Mouse (Mus musculus) hindbrain, embryonic 11.5 days (tissue): ENCODE data around the gene Smad9. TPM values are rescaled to one million over a fixed set of nuclear protein-coding genes. Genes with fewer than 3 reads are reported as not detected.

Experiments used
- ATAC-seq: fragments of 200-750 bp; cut with Nextera tagmentation; 2 replicates; pipeline ENCODE4 v1.8.0; 2017; ENCODE audit warnings: mild to moderate bottlenecking, moderate TSS enrichment, moderate library complexity; ENCODE audit not compliant: low FRiP score
- DNase-seq: peaks from one replicate; pipeline ENCODE4 v3.0.0-alpha.2; 2015; ENCODE audit warnings: low spot score
- H3K27ac ChIP-seq: fragments of 300-500 bp; sonication (generic); 2 replicates; pipeline ENCODE4 v1.5.1; 2014; ENCODE audit warnings: mild to moderate bottlenecking, low read depth, low read length
- H3K27me3 ChIP-seq: fragments of 300-500 bp; sonication (generic); 2 replicates; pipeline ENCODE4 v1.6.1; 2014; ENCODE audit warnings: mild to moderate bottlenecking, low read length, moderate library complexity, mixed read lengths; ENCODE audit not compliant: control insufficient read depth, insufficient read depth
- H3K36me3 ChIP-seq: fragments of 300-500 bp; sonication (generic); 2 replicates; pipeline ENCODE4 v1.6.1; 2014; ENCODE audit warnings: mild to moderate bottlenecking, low read length, moderate library complexity, mixed read lengths; ENCODE audit not compliant: control insufficient read depth, insufficient read depth
- H3K4me1 ChIP-seq: fragments of 300-500 bp; sonication (generic); replicated peaks from 2 replicates; pipeline ENCODE4 v1.6.1; 2014; ENCODE audit warnings: low read length, mixed read lengths; ENCODE audit not compliant: control insufficient read depth, insufficient read depth
- H3K4me2 ChIP-seq: fragments of 300-500 bp; sonication (generic); replicated peaks from 2 replicates; pipeline ENCODE4 v1.6.1; 2014; ENCODE audit warnings: mild to moderate bottlenecking, low read depth, low read length
- H3K4me3 ChIP-seq: fragments of 300-500 bp; sonication (generic); 2 replicates; pipeline ENCODE4 v1.5.1; 2014; ENCODE audit warnings: low read depth, low read length
- H3K9ac ChIP-seq: fragments of 300-500 bp; sonication (generic); 2 replicates; pipeline ENCODE4 v1.6.1; 2014; ENCODE audit warnings: low read depth, low read length
- H3K9me3 ChIP-seq: fragments of 300-500 bp; sonication (generic); 2 replicates; pipeline ENCODE4 v1.6.1; 2016; ENCODE audit warnings: low read length; ENCODE audit not compliant: control insufficient read depth
- WGBS: fragments of 180-500 bp; shearing (Covaris S2); extraction: QIAGEN DNeasy Blood & Tissue Kit; methylation state at CpG from one replicate; pipeline ENCODE4 v1.1.7; 2014; 5-methylcytosine and 5-hydroxymethylcytosine counted together
- polyA plus RNA-seq: library from polyadenylated mRNA; unstranded; fragments of >200 nt; fragmentation: Nextera tagmentation; extraction: Ambion mirVana; gene quantifications from 2 replicates; pipeline ENCODE4 v1.2.1, GENCODE M21; 2014

The Smad9 gene
- polyA plus RNA-seq, 1 experiment from 2014 or later, result 0.66 TPM

DNA sequence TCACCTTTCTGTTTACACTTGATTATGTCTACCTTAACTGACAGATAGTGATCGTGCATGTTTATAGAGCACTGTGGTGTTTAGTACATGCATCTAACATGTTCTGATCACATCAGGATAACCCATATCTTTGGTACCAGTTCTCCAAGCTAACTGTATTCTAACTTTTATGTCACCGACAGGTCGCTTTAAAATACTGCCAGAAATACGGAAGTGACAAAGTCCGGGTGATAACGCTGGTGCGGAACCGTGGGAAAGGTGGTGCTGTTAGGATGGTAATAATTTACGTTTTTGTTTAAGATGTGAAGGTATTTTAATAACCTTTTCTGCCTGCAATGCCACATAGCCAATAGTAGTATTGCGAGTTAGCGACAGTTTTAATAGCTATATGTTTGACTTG, 13.4 kb upstream of the Smad9 start:
- ATAC-seq, result no peak
- Histone ChIP-seq H3K4me2 (no peak overlapping the region), H3K36me3 (peaks cover 22% of the 10 kb centered on the region), H3K4me3 (no peak overlapping the region), H3K27ac (no peak overlapping the region), H3K4me1 (no peaks in the 10 kb centered on the region), H3K27me3 (no peaks in the 10 kb centered on the region), H3K9ac (no peak overlapping the region), H3K9me3 (no peaks in the 10 kb centered on the region)
- DNase-seq, result no peak
- WGBS, result 97% methylated on average over 11 of the region's 11 CpGs

DNA sequence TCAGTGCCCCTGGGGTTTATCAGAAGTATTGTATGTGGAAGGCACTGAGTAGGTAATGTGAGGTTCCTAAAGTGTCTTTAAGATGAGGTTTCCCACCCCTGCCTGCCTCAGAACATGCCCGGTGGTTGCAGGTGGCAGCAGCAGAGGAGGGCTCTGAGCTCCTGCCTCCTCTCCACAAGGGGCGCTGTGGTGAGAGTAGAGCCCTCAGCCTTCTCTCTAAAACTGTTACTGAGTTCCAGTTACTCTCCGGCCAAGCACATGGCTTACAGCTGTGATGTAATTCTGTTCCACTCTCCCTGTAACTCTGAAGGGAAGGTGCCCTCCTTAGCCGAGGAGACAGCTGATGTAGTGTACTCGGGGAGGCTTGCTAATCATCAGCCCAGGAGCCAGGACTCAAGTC, 9.6 kb upstream of the Smad9 start:
- H3K4me3 ChIP-seq, result no peak overlapping the region
- no peak overlapping the region for H3K4me2 ChIP-seq
- WGBS, result 68% methylated on average over 5 of the region's 5 CpGs
- no peak overlapping the region for H3K27ac ChIP-seq
- peak; percentile 54 for DNase-seq
- H3K9me3 ChIP-seq, result no peaks in the 10 kb centered on the region
- H3K4me1 ChIP-seq, result no peaks in the 10 kb centered on the region
- no peak for ATAC-seq
- H3K36me3 ChIP-seq, result peaks cover 20% of the 10 kb centered on the region
- H3K9ac ChIP-seq, result no peak overlapping the region
- no peaks in the 10 kb centered on the region for H3K27me3 ChIP-seq

DNA sequence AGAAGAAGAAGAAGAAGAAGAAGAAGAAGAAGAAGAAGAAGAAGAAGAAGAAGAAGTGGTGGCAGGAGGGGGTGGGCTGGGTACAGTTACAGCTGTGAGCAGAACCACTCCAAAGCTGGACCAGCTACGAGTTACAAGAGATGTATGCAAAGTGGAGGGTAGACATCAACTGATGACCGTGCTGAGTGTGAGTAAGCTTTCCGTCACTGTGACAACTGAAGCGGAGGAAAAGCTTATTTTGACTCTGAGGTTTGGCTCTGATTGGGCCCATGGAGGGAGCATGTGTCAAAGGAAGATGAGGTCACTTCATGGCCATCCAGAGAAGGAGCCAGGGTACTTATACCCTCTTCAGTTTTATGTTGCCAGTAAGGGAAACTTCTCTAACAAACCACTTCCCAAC, 2.0 kb upstream of the Smad9 start:
- H3K4me1 ChIP-seq, result peaks cover 3% of the 10 kb centered on the region
- no peak overlapping the region for H3K9ac ChIP-seq
- 88% methylated on average over 4 of the region's 4 CpGs for WGBS
- ATAC-seq (no peak), DNase-seq (no peak)
- H3K9me3 ChIP-seq, result no peaks in the 10 kb centered on the region
- H3K36me3 ChIP-seq, result 0 out of 2 replicates have a peak, but pooled peaks cover 2% of the 10 kb centered on the region
- no peak overlapping the region for H3K4me2 ChIP-seq
- no peak overlapping the region for H3K27ac ChIP-seq
- H3K4me3 ChIP-seq, result no peak overlapping the region
- H3K27me3 ChIP-seq, result peaks cover 7% of the 10 kb centered on the region; the same call in 1 of the 2 replicates

DNA sequence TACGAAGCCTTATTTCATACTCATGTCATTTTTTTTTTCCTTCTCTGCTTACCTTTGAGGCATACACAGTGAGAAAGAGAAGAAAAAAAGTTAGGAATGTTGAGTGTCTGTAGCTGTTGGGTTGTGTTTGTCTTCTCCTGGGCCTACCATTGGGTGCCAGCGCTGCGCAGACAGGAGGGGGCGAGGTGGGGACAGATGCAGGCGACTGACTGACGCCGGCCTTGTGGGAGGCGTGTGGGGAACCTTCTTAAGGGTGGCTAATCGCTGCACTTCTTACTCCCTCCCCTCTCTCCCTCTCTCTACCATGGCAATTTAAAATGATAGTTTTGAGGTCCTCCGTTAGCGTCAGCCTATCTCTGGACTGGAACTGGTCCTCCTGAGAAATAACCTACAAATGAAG, 676 bp downstream of the Smad9 start:
- no peaks in the 10 kb centered on the region for H3K9me3 ChIP-seq
- no peak for ATAC-seq
- H3K9ac ChIP-seq, result peak overlapping the region; percentile 62
- H3K4me1 ChIP-seq, result peaks cover 3% of the 10 kb centered on the region
- H3K36me3 ChIP-seq, result 0 out of 2 replicates have a peak, but pooled peaks cover 2% of the 10 kb centered on the region
- DNase-seq, result peak; percentile 44
- peaks cover 7% of the 10 kb centered on the region; the same call in 1 of the 2 replicates for H3K27me3 ChIP-seq
- H3K4me3 ChIP-seq, result peak overlapping the region; percentile 57
- WGBS, result under 1% methylated on average over 11 of the region's 11 CpGs
- no peak overlapping the region for H3K27ac ChIP-seq
- peak overlapping the region; percentile 100 for H3K4me2 ChIP-seq

DNA sequence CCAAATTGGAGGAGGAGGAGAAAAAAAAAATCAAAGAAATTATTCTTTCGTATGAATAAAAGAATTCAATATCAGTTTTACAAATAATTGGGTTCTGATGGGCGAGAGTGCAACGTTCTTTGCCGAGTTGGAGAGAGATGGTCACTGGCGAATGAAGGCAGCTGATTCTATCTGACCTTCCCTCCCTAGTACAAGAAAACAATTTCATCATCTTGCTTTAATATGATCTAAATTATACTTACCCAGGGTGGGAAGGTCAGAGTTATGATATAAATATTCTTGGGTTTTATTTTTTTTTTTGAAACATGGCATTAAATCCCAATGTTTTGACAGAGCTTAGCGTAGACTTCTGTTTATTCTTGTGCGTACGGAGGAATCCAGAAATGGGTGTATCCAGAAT, 2.1 kb downstream of the Smad9 start:
- no peak for DNase-seq
- WGBS, result 85% methylated on average over 8 of the region's 8 CpGs
- Histone ChIP-seq H3K9ac (no peak overlapping the region), H3K9me3 (no peaks in the 10 kb centered on the region), H3K4me2 (no peak overlapping the region), H3K4me3 (no peak overlapping the region), H3K27ac (no peak overlapping the region), H3K27me3 (peaks cover 7% of the 10 kb centered on the region; the same call in 1 of the 2 replicates), H3K4me1 (peaks cover 3% of the 10 kb centered on the region), H3K36me3 (no peaks in the 10 kb centered on the region)
- ATAC-seq, result no peak

DNA sequence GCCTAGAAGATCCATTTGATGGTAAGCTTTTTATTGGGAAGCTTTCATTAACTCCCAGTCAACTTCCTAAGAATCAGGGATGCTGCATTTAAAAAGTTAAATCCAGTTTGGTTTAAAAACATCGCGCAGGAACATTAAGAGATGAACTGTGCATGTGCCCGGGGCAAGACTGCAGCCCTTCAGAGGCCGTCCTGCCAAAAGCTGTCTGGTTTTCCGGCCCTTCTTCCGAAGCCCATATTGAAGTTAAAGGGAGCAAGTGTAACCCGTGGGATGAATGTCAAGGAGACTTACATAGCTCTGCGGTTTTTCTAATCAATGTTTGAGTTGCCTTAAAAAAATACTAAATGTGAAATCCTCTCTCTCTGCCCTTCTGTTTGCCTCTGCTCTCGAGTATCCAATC, 3.8 kb downstream of the Smad9 start:
- H3K4me1 ChIP-seq, result peaks cover 3% of the 10 kb centered on the region
- H3K9me3 ChIP-seq, result no peaks in the 10 kb centered on the region
- no peak overlapping the region for H3K4me3 ChIP-seq
- H3K9ac ChIP-seq, result no peak overlapping the region
- ATAC-seq, result no peak
- DNase-seq, result no peak
- H3K27ac ChIP-seq, result no peak overlapping the region
- H3K36me3 ChIP-seq, result no peaks in the 10 kb centered on the region
- 78% methylated on average over 9 of the region's 9 CpGs for WGBS
- H3K4me2 ChIP-seq, result no peak overlapping the region
- peaks cover 7% of the 10 kb centered on the region; the same call in 1 of the 2 replicates for H3K27me3 ChIP-seq

DNA sequence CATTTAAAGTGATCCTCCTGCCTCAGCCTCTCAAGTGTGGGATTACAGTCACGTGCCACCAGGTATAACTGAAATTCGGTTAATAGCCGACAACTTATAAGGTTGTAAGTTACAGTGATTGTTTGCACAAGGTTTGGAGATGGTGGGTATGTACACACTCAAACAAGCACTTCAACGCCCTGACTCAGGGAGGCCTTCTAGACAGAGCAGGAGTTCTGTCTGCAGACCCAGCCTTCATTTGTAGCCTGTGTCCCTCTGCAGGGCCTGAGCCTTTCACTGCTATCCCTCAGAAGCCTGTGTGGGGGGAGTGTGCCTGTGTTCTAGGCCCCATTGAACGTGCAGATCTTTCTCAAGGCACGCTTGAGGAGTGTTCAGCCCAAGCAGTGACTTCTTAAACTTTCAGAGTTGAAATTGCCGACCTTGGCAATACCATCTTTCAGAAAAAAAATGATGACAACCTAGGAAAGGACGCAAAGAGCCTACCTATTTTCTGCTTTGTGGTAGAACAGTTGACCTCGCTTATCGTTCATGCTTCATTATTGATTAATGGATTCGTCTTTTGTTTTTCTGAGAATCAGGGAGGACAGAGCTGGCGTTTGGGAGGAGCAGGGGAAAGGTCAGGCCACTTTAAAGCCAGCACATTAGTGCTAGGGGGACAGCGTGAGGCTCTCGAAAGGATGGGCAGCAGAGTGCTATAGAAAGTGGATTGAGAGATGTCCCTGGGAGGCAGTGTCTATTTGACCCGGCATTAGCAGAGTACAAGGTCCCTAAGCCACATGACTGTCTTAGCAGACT, 5.1 kb downstream of the Smad9 start:
- H3K4me2 ChIP-seq, result no peak overlapping the region
- H3K36me3 ChIP-seq, result no peaks in the 10 kb centered on the region
- 45% methylated on average over 15 of the region's 15 CpGs for WGBS

DNA sequence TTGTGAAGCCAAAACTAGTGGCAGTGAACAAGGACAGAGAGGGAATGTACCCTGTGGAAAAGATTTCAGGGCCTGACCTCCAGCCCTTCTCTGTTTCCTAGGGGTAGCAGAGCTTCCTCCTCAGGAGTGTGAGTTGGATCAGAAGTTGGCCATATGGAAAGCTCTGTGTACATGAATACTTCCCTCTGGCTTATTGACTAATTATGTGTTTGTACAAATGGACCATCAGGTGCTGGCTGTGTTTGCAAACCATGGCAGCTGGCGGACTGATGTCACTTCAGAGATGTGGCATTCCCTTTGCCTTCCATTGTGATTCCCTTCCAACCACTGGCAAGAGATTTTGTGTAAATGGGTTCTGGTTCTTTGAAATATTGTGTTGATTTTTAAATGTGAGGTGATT, 5.9 kb downstream of the Smad9 start:
- H3K36me3 ChIP-seq, result no peaks in the 10 kb centered on the region

More for the DNA sequence above, 5.1 kb downstream of the Smad9 start:
- H3K4me3 ChIP-seq, result no peak overlapping the region
- no peak overlapping the region for H3K9ac ChIP-seq
- H3K9me3 ChIP-seq, result no peaks in the 10 kb centered on the region
- no peak for DNase-seq
- H3K4me1 ChIP-seq, result no peaks in the 10 kb centered on the region; the same call in 1 of the 2 replicates
- no peaks in the 10 kb centered on the region; the same call in 1 of the 2 replicates for H3K27me3 ChIP-seq
- H3K27ac ChIP-seq, result no peak overlapping the region
- ATAC-seq, result no peak

DNA sequence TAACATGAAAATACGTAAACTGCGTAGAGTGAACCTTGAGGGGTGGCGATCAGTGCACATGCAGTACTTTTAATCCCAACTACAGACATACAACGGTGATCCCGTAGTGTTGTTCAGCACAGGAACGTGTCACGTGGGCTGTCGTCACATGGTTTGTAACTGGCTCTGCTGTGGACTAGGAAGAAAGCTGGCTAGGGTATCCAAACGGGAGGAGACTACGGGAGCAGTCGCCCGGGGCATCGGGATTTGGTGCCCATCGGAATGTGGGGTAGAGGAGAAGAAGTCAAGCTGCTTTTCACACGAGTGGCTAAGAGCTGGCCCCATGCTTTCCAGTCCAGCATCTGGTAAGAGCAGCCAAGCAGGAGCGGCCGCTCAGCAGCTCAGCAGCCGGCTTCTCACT, 9.0 kb downstream of the Smad9 start:
- Histone ChIP-seq H3K4me1 (no peaks in the 10 kb centered on the region), H3K27me3 (no peaks in the 10 kb centered on the region), H3K4me3 (no peak overlapping the region), H3K36me3 (no peaks in the 10 kb centered on the region), H3K4me2 (no peak overlapping the region), H3K9me3 (no peaks in the 10 kb centered on the region), H3K27ac (no peak overlapping the region), H3K9ac (no peak overlapping the region)
- ATAC-seq, result no peak
- DNase-seq, result peak; percentile 32
- WGBS, result 65% methylated on average over 18 of the region's 18 CpGs

More for the DNA sequence above, 5.9 kb downstream of the Smad9 start:
- H3K9me3 ChIP-seq, result no peaks in the 10 kb centered on the region
- no peak overlapping the region for H3K4me3 ChIP-seq
- H3K4me2 ChIP-seq, result no peak overlapping the region
- H3K27me3 ChIP-seq, result no peaks in the 10 kb centered on the region
- 89% methylated on average over 1 of the region's 1 CpGs for WGBS
- no peak overlapping the region for H3K27ac ChIP-seq
- H3K9ac ChIP-seq, result no peak overlapping the region
- ATAC-seq, result no peak
- no peaks in the 10 kb centered on the region; the same call in 1 of the 2 replicates for H3K4me1 ChIP-seq
- DNase-seq, result no peak
